Mouse (Mus musculus): ENCODE measurements at regions not wholly inside any gene's neighbourhood (a gene's known extent, or its start where the extent isn't known, plus 50 kb on each side); places are given as distances from the start of the nearest gene placed in this dataset.

DNA sequence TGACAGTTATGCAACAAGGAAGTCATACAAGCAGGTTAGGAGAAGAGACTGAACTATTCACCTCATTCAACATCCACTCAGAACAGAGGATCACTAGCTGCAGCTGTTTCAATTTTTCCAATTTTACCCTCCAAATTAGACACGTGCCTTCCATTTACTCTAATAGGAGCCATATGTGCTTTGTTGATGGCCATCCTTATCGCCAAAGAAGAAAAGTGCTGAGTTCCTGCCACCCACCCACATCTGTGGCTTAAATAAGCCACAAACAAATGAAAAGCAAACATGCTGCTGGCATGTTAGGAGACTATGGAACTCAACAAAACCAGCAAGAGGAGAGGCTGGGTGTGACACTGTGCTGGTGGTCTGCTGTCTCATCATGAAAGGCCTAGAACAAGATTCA is 1786.1 kb downstream of the 9330182O14Rik start:
- Histone ChIP-seq H3K27ac (no peak overlapping the region), H3K9me3 (no peaks in the 10 kb centered on the region), H3K27me3 (ENCODE audit: insufficient read depth, poor library complexity, severe bottlenecking) (no peaks in the 10 kb centered on the region), H3K4me1 (replicated peaks) (no peaks in the 10 kb centered on the region), H3K36me3 (no peaks in the 10 kb centered on the region), H3K4me3 (no peak overlapping the region)
- DNase-seq (ENCODE audit: low spot score): peak; percentile 4
- 76% methylated on average over 2 of the region's 2 CpGs for WGBS

GRCm38 (mm10) chr15:41936697-41937096 is 1802.5 kb downstream of the 9330182O14Rik start:
- H3K4me1 ChIP-seq (replicated peaks): no peaks in the 10 kb centered on the region
- no peaks in the 10 kb centered on the region for H3K36me3 ChIP-seq
- peaks cover 22% of the 10 kb centered on the region for H3K9me3 ChIP-seq
- 48% methylated on average over 2 of the region's 2 CpGs for WGBS
- H3K27me3 ChIP-seq (ENCODE audit: insufficient read depth, poor library complexity, severe bottlenecking): no peaks in the 10 kb centered on the region
- no peak overlapping the region for H3K4me3 ChIP-seq
- H3K27ac ChIP-seq: no peak overlapping the region
- no peak for DNase-seq (ENCODE audit: low spot score)

DNA sequence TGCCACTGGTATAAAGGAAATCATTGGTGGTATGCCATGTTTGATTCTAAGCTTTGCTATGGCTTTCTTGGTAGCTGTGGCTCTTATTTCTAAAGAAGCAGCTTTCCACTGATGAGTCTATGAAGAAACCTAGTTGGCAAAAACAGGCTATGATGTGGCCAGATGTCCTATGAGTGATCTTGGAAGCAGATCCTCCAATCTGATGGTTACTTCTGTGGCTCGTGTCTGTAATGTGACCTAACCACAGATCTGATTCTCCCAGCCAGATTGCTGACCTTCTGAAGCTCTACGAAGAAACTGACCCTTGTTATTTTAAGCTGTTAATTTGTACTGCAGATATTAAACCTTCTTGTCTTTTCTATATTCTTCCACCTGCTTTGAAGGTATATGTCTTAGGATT is 1811.1 kb downstream of the 9330182O14Rik start:
- H3K4me1 ChIP-seq (replicated peaks): no peaks in the 10 kb centered on the region
- H3K36me3 ChIP-seq: no peaks in the 10 kb centered on the region
- no peak overlapping the region for H3K27ac ChIP-seq
- 86% methylated on average over 2 of the region's 2 CpGs for WGBS
- no peaks in the 10 kb centered on the region for H3K9me3 ChIP-seq
- no peak overlapping the region for H3K4me3 ChIP-seq
- DNase-seq (ENCODE audit: low spot score): no peak
- no peaks in the 10 kb centered on the region for H3K27me3 ChIP-seq (ENCODE audit: insufficient read depth, poor library complexity, severe bottlenecking)

GRCm38 (mm10) chr15:41947888-41948287 is 1813.7 kb downstream of the 9330182O14Rik start:
- H3K4me1 ChIP-seq (replicated peaks): no peaks in the 10 kb centered on the region
- H3K9me3 ChIP-seq: no peaks in the 10 kb centered on the region
- no peak for DNase-seq (ENCODE audit: low spot score)
- no peak overlapping the region for H3K4me3 ChIP-seq
- H3K27ac ChIP-seq: no peak overlapping the region
- no peaks in the 10 kb centered on the region for H3K27me3 ChIP-seq (ENCODE audit: insufficient read depth, poor library complexity, severe bottlenecking)
- no peaks in the 10 kb centered on the region for H3K36me3 ChIP-seq

DNA sequence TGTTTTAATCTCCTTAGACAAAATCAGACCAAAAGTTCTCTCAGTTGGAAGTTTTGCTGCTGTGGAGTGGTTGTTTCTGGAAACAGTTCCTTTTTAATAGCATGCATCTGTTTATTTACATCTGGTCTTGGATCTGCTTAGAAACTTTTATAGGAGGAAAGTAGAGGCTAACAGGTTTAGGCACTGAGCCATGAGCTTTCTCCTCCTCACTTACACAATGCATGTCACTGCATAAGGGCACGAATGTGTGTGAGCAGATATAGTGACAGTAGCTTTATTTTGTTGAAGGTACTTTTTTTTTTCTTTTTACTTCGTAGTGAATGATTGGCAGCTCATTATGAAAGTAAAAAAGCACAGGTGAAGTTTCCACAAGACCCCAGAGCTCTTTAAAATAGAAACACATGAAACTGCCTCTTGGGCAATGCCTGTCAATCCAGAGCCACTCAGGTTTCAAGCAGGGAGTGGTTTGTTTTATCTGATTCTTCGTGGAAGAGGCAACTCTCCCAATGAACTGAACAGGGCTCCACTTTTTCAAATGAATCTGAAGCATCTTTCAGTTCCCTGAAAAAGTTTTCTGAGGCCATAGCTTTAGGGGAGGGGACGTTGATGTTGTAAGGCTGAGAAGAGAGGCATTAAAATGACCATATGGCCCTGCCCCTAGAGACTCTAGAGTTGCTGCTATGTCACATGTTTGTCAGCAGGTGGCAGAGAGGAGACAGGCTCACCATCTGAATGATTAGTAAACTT is 1814.4 kb downstream of the 9330182O14Rik start:
- WGBS: 47% methylated on average over 4 of the region's 4 CpGs
- Histone ChIP-seq H3K36me3 (no peaks in the 10 kb centered on the region), H3K4me1 (replicated peaks) (no peaks in the 10 kb centered on the region), H3K4me3 (no peak overlapping the region), H3K27ac (no peak overlapping the region), H3K27me3 (ENCODE audit: insufficient read depth, poor library complexity, severe bottlenecking) (no peaks in the 10 kb centered on the region), H3K9me3 (no peaks in the 10 kb centered on the region)
- peak; percentile 26 for DNase-seq (ENCODE audit: low spot score)

DNA sequence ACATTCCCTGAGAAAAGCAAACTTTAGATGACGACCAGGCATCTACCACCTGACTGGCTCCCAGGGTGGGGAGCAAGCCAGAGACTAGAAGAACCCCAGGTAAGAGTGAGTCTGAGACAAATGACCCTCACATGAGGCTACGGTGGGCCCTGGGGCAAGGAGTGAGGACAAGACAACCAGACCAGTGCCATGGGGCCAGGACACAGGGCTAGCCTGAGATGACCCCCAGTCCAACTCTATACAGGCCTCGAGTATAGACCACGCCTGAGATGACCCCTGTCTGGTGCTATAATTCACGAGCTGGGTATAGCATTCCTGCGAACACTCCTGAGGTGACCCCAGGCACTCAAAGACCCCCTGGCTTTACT is 1814.9 kb downstream of the 9330182O14Rik start:
- H3K4me3 ChIP-seq: no peak overlapping the region
- no peaks in the 10 kb centered on the region for H3K9me3 ChIP-seq
- no peaks in the 10 kb centered on the region for H3K27me3 ChIP-seq (ENCODE audit: insufficient read depth, poor library complexity, severe bottlenecking)
- 0 out of 2 replicates have a peak overlapping the region, but pooled peaks have one; percentile 29 for H3K27ac ChIP-seq
- WGBS: 74% methylated on average over 6 of the region's 6 CpGs
- no peak for DNase-seq (ENCODE audit: low spot score)
- no peaks in the 10 kb centered on the region for H3K36me3 ChIP-seq
- no peaks in the 10 kb centered on the region for H3K4me1 ChIP-seq (replicated peaks)

- no peaks in the 10 kb centered on the region for H3K27me3 ChIP-seq (ENCODE audit: insufficient read depth, poor library complexity, severe bottlenecking)
- H3K4me1 ChIP-seq (replicated peaks): no peaks in the 10 kb centered on the region
- no peak for DNase-seq (ENCODE audit: low spot score)
- H3K36me3 ChIP-seq: no peaks in the 10 kb centered on the region
- no peak overlapping the region for H3K27ac ChIP-seq
- no peak overlapping the region for H3K4me3 ChIP-seq
- 79% methylated on average over 5 of the region's 5 CpGs for WGBS
- no peaks in the 10 kb centered on the region for H3K9me3 ChIP-seq
Observed at GRCm38 (mm10) chr15:41951276-41951675, 1817.1 kb downstream of the 9330182O14Rik start.

- Histone ChIP-seq H3K27me3 (ENCODE audit: insufficient read depth, poor library complexity, severe bottlenecking) (no peaks in the 10 kb centered on the region), H3K9me3 (no peaks in the 10 kb centered on the region), H3K4me3 (no peak overlapping the region), H3K36me3 (no peaks in the 10 kb centered on the region), H3K4me1 (replicated peaks) (no peaks in the 10 kb centered on the region), H3K27ac (no peak overlapping the region)
- no peak for DNase-seq (ENCODE audit: low spot score)
Observed at GRCm38 (mm10) chr15:41960597-41960996, 1826.4 kb downstream of the 9330182O14Rik start.

DNA sequence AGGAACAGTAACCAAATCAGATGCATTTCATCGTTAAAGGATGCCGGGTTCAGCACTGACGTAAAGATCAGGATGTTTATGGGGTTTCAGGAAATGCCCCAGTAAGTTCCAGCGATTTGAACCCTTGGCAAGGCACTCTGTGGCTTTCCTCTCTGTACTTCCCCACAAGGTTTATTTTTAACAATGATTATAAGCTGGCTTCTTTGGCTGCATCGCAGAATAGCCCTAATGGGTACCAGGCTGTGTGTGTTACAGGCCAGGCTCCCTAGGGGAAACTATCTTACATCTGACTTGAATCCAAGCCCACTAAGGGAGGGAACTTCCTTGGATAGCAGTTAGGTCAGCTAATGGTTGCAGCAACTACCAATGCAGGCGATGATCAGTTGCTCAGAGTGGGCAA is 1836.7 kb downstream of the 9330182O14Rik start:
- H3K36me3 ChIP-seq: no peaks in the 10 kb centered on the region
- no peak overlapping the region for H3K27ac ChIP-seq
- H3K27me3 ChIP-seq (ENCODE audit: insufficient read depth, poor library complexity, severe bottlenecking): no peaks in the 10 kb centered on the region
- WGBS: 91% methylated on average over 6 of the region's 6 CpGs
- no peaks in the 10 kb centered on the region for H3K9me3 ChIP-seq
- no peak overlapping the region for H3K4me3 ChIP-seq
- H3K4me1 ChIP-seq (replicated peaks): no peaks in the 10 kb centered on the region
- no peak for DNase-seq (ENCODE audit: low spot score)

DNA sequence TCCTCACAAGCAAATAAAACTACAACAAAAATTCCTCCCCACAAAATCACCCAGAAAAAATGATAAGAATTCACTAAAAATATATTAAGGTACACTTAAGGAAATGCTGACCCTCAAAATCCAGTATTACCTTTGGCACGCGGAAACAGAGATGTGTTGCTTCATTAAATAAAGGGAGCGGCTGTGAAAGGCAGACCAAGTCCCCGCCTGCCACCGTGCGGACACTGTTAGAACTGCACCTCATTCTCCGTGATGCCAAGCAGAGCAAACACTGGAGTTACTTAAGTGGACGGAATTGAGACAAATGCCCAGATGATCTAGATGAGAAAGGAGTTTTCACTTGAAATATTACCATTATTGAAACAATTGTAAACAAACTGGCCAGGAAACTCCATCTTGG is 1839.1 kb downstream of the 9330182O14Rik start:
- Histone ChIP-seq H3K4me1 (replicated peaks) (no peaks in the 10 kb centered on the region), H3K27me3 (ENCODE audit: insufficient read depth, poor library complexity, severe bottlenecking) (no peaks in the 10 kb centered on the region), H3K9me3 (no peaks in the 10 kb centered on the region), H3K27ac (no peak overlapping the region), H3K4me3 (no peak overlapping the region), H3K36me3 (no peaks in the 10 kb centered on the region)
- DNase-seq (ENCODE audit: low spot score): peak; percentile 84
- WGBS: 7% methylated on average over 8 of the region's 8 CpGs

- no peaks in the 10 kb centered on the region for H3K9me3 ChIP-seq
- no peaks in the 10 kb centered on the region for H3K36me3 ChIP-seq
- no peaks in the 10 kb centered on the region for H3K4me1 ChIP-seq (replicated peaks)
- DNase-seq (ENCODE audit: low spot score): no peak
- no peaks in the 10 kb centered on the region for H3K27me3 ChIP-seq (ENCODE audit: insufficient read depth, poor library complexity, severe bottlenecking)
- H3K4me3 ChIP-seq: no peak overlapping the region
- WGBS: 94% methylated on average over 2 of the region's 2 CpGs
- H3K27ac ChIP-seq: no peak overlapping the region
Observed at GRCm38 (mm10) chr15:41977196-41977595, 1843.0 kb downstream of the 9330182O14Rik start.

GRCm38 (mm10) chr15:41977649-41978231 is 1843.6 kb downstream of the 9330182O14Rik start:
- Histone ChIP-seq H3K27ac (no peak overlapping the region), H3K27me3 (ENCODE audit: insufficient read depth, poor library complexity, severe bottlenecking) (no peaks in the 10 kb centered on the region), H3K4me1 (replicated peaks) (no peaks in the 10 kb centered on the region), H3K4me3 (no peak overlapping the region), H3K9me3 (no peaks in the 10 kb centered on the region), H3K36me3 (no peaks in the 10 kb centered on the region)
- WGBS: 95% methylated on average over 12 of the region's 12 CpGs
- DNase-seq (ENCODE audit: low spot score): no peak

GRCm38 (mm10) chr15:41983261-41983660 is 1849.1 kb downstream of the 9330182O14Rik start:
- Histone ChIP-seq H3K36me3 (no peaks in the 10 kb centered on the region), H3K27ac (no peak overlapping the region), H3K9me3 (no peaks in the 10 kb centered on the region), H3K27me3 (ENCODE audit: insufficient read depth, poor library complexity, severe bottlenecking) (no peaks in the 10 kb centered on the region), H3K4me1 (replicated peaks) (no peaks in the 10 kb centered on the region), H3K4me3 (no peak overlapping the region)
- no peak for DNase-seq (ENCODE audit: low spot score)
- WGBS: 83% methylated on average over 6 of the region's 6 CpGs

DNA sequence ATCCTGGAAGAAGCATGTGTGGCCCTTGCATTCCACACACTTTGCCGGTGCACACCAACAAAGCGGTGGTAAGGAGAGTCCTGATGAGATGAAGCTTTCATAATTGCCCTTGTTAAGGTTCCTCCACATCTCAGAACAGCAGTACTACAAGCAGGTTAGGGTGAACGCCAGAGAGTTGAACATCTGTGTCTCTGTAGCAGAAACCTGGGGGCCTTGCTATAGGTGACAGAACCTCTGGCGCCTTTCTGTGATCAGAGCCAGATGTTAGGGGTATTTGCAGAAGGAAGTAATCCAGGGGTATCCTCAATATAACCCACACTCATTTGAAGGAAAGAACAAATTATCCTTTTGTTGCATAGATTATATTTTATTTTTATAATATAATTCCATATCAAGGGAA is 1850.1 kb downstream of the 9330182O14Rik start:
- DNase-seq (ENCODE audit: low spot score): no peak
- WGBS: 85% methylated on average over 4 of the region's 4 CpGs

More for the DNA sequence above, 1850.1 kb downstream of the 9330182O14Rik start:
- no peaks in the 10 kb centered on the region for H3K36me3 ChIP-seq
- H3K9me3 ChIP-seq: no peaks in the 10 kb centered on the region
- no peaks in the 10 kb centered on the region for H3K4me1 ChIP-seq (replicated peaks)
- no peak overlapping the region for H3K4me3 ChIP-seq
- H3K27me3 ChIP-seq (ENCODE audit: insufficient read depth, poor library complexity, severe bottlenecking): no peaks in the 10 kb centered on the region
- H3K27ac ChIP-seq: no peak overlapping the region

Measured in hindbrain, embryonic 10.5 days (tissue).